Mouse (Mus musculus) gastrocnemius, adult 8-10 months (tissue): Measurements from ENCODE around the gene Ephx4. TPM values are rescaled to one million over a fixed set of nuclear protein-coding genes. Genes with fewer than 3 reads are reported as not detected.

Source experiments
- DNase-seq, 2 experiments: peaks; one replicate each; pipeline ENCODE4 v3.0.0; 2022; ENCODE audit warnings: low spot score in 2 of 2
- total RNA-seq, 4 experiments: library from RNA; stranded (reverse); gene quantifications; 2 replicates each; pipeline ENCODE4 v1.2.4; 2022

Gene Ephx4
- total RNA-seq, 4 experiments from 2014 or later = 0.46 to 2.4 (median 0.65) TPM

- no peak for DNase-seq
Observed at GRCm38 (mm10) chr5:107431249-107431648, 28.7 kb downstream of the Ephx4 start, which contains the start of gene Lpcat2b. TSS of gene Lpcat2b (plus strand) at chr5:107431549.

- no peak for DNase-seq
Observed at GRCm38 (mm10) chr5:107434001-107434400, 31.5 kb downstream of the Ephx4 start.

GRCm38 (mm10) chr5:107436185-107436584, 33.6 kb downstream of the Ephx4 start:
- no peak for DNase-seq

GRCm38 (mm10) chr5:107436587-107437209, 34.2 kb downstream of the Ephx4 start:
- DNase-seq = no peak

GRCm38 (mm10) chr5:107437464-107438281, 35.1 kb downstream of the Ephx4 start, which contains the start of gene Btbd8:
TSS of gene Btbd8 (plus strand) at chr5:107437997.
- peak; percentile 89 to 92 for DNase-seq

- DNase-seq = no peak
Observed at GRCm38 (mm10) chr5:107438353-107438752, 35.8 kb downstream of the Ephx4 start.

GRCm38 (mm10) chr5:107441881-107442280, 39.3 kb downstream of the Ephx4 start:
- no peak for DNase-seq

- DNase-seq = no peak
Observed at GRCm38 (mm10) chr5:107444251-107444650, 41.7 kb downstream of the Ephx4 start.

GRCm38 (mm10) chr5:107447977-107448376, 45.4 kb downstream of the Ephx4 start:
- no peak for DNase-seq

GRCm38 (mm10) chr5:107448784-107449183, 46.2 kb downstream of the Ephx4 start:
- no peak for DNase-seq

- no peak for DNase-seq
Observed at GRCm38 (mm10) chr5:107449620-107450019, 47.1 kb downstream of the Ephx4 start.

GRCm38 (mm10) chr5:107450299-107450698, 47.8 kb downstream of the Ephx4 start:
- DNase-seq = no peak

GRCm38 (mm10) chr5:107462147-107463076, 59.9 kb downstream of the Ephx4 start:
- DNase-seq = no peak

- no peak for DNase-seq
Observed at GRCm38 (mm10) chr5:107466501-107466900, 64.0 kb downstream of the Ephx4 start.

GRCm38 (mm10) chr5:107467098-107467497, 64.6 kb downstream of the Ephx4 start:
- no peak for DNase-seq

GRCm38 (mm10) chr5:107470600-107471329, 68.2 kb downstream of the Ephx4 start:
- no peak for DNase-seq

Other genes starting within 250 kb of the Ephx4 start
- gene Tgfbr3, start 113.1 kb upstream of the Ephx4 start, total RNA-seq = 10 to 100 TPM; 11.7 to 20.0 (median 15.3) TPM
- 1 to 10 TPM; 1.7 to 2.2 (median 2.0) TPM for gene Brdt, start 71.6 kb upstream of the Ephx4 start, total RNA-seq
- not detected for gene Lpcat2b, start 28.8 kb downstream of the Ephx4 start, total RNA-seq
- 1 to 10 TPM; 6.2 to 7.1 (median 6.5) TPM for gene Btbd8, start 35.3 kb downstream of the Ephx4 start, total RNA-seq
- not detected for gene Gm42669, start 104.9 kb downstream of the Ephx4 start, total RNA-seq
- gene 1700028K03Rik, start 132.0 kb downstream of the Ephx4 start, total RNA-seq = not detected
- gene Rpap2, start 194.6 kb downstream of the Ephx4 start, total RNA-seq = 10 to 100 TPM; 10.2 to 16.1 (median 12.3) TPM
- 1 to 10 TPM; 4.1 to 5.7 (median 5.4) TPM for gene Glmn, start 195.2 kb downstream of the Ephx4 start, total RNA-seq